Mouse (Mus musculus) liver, postnatal 0 days (tissue): Measurements from ENCODE around the gene Aoc2.

Source experiments
- CTCF ChIP-seq: sonication (generic); IDR thresholded peaks from 2 replicates; pipeline ENCODE4 v1.5.1; 2016; ENCODE audit warnings: antibody characterized with exemption, low read depth
- EP300 ChIP-seq: IDR thresholded peaks from 2 replicates; pipeline ENCODE4 v1.6.1; 2016; ENCODE audit warnings: antibody characterized with exemption, low read depth, mild to moderate bottlenecking

- TF ChIP-seq CTCF: no peak
- no peak for TF ChIP-seq EP300
Measured at GRCm38 (mm10) chr11:101357505-101358182, 32.8 kb downstream of the Aoc2 start.
